Comparison of ENCODE assay signal across 7 mouse cellular contexts in genomic region chr12:70113351-70113750, GRCm38 (mm10). TPM values are rescaled to one million over a fixed set of nuclear protein-coding genes. Genes with fewer than 3 reads are reported as not detected.
DNase-seq lines count a peak whose midpoint lies in the region; ATAC-seq and TF ChIP-seq lines count a peak whose summit lies in the region.

Gene Nin, minus strand, starts transcription at chr12:70113717.

- H3K27ac ChIP-seq in thymus, adult 2 months (ENCODE audit: control insufficient read depth, insufficient read depth, low read length) = no peak within 1 kb of the TSS
- no peak within 1 kb of the TSS for H3K27ac ChIP-seq in embryonic fibroblast, embryonic 13.5 days (ENCODE audit: insufficient read depth, low read length)

- no peak for TF ChIP-seq CTCF in thymus, adult 2 months (IDR thresholded peaks at IDR 0.05; ENCODE audit: borderline replicate concordance, control insufficient read depth, extremely low read depth, insufficient read depth, low read length, poor library complexity)
- TF ChIP-seq CTCF in embryonic fibroblast, embryonic 13.5 days (IDR thresholded peaks at IDR 0.05; ENCODE audit: borderline replicate concordance, insufficient read depth, low read length) = no peak

- TF ChIP-seq POLR2A in thymus, adult 2 months (IDR thresholded peaks at IDR 0.05; ENCODE audit: control insufficient read depth, extremely low read depth, insufficient read depth, low read length, poor library complexity) = no peak
- TF ChIP-seq POLR2A in embryonic fibroblast, embryonic 13.5 days (IDR thresholded peaks at IDR 0.05; ENCODE audit: low read depth, low read length) = no peak

- H3K4me1 ChIP-seq in thymus, adult 2 months (replicated peaks; ENCODE audit: control insufficient read depth, insufficient read depth, low read length) = peaks cover 14% of the 10 kb centered on the region
- peaks cover 7% of the 10 kb centered on the region; the same call in 1 of the 2 replicates for H3K4me1 ChIP-seq in embryonic fibroblast, embryonic 13.5 days (ENCODE audit: control insufficient read depth, insufficient read depth, low read length)

- no peaks in the 10 kb centered on the region for H3K36me3 ChIP-seq in thymus, adult 2 months (ENCODE audit: control insufficient read depth, insufficient read depth, low read length)

- H3K4me3 ChIP-seq in thymus, adult 2 months (ENCODE audit: control insufficient read depth, insufficient read depth, low read length) = no peak within 1 kb of the TSS
- H3K4me3 ChIP-seq in embryonic fibroblast, embryonic 13.5 days (ENCODE audit: insufficient read depth, low read length) = no peak within 1 kb of the TSS

- intact Hi-C loops in heart, postnatal 25 days (cut with DNase I) = loop anchor here (5.0 kb wide), 1 partner anchor 34 kb away; no protein-coding TSS in a partner anchor

- ATAC-seq in megakaryocyte progenitor cell, adult 5-6 weeks (replicated peaks; ENCODE audit: poor library complexity) = no peak

- DNase-seq in thymus, adult 2 months = no peak
- DNase-seq in thymus, adult 18-20 months = no peak
- DNase-seq in heart, postnatal 25 days (ENCODE audit: low spot score) = no peak
- DNase-seq in cerebellum, adult 8-10 months = no peak
- DNase-seq in thymus, postnatal 36 days = no peak

- H3K27me3 ChIP-seq in thymus, adult 2 months (ENCODE audit: control insufficient read depth, insufficient read depth, low read length) = no peaks in the 10 kb centered on the region

- WGBS in thymus, adult 2 months = 94% methylated on average over 11 of the region's 11 CpGs

RNA-seq across cellular contexts. Expression of gene Nin, which starts in this region (rescaled TPM):
- polyA plus RNA-seq in thymus, adult 2 months (2012; rRNA removed) = 21.8 and 32.2 TPM in 2 replicates
- polyA plus RNA-seq in embryonic fibroblast, embryonic 13.5 days (2011; ENCODE audit: insufficient read length, low read depth, missing spikeins) = 14.0 and 14.2 TPM in 2 replicates
- 10 to 100 TPM; 17.2 to 18.2 TPM for total RNA-seq in heart, postnatal 25 days (2021)
- 117 and 120 TPM in 2 replicates for total RNA-seq in megakaryocyte progenitor cell, adult 5-6 weeks (2015)
- total RNA-seq in megakaryocyte progenitor cell, adult 5-6 weeks (2017) = 190 and 207 TPM in 2 replicates

Comparison
In these comparisons a context has a peak if more than half of its experiments do, and no peak if none do; other contexts are left out.
1. RNA of gene Nin (total RNA-seq): 117 to 207 TPM in megakaryocyte progenitor cell, adult 5-6 weeks; 17.2 to 18.2 TPM in heart, postnatal 25 days; every median in the first group is over 4 times any median in the second.